Mouse (Mus musculus) spleen, postnatal 4 days (tissue): ENCODE results near the gene Map4k3.
"Not testable (repeated sequence)": the region's sequence is repeated elsewhere in the genome, so short reads cannot be mapped to it uniquely, and the experiment has no call there.

Experiments used
- DNase-seq, 2 experiments: peaks; one replicate each; pipeline ENCODE4 v3.0.0; 2022; ENCODE audit warnings: low spot score in 2 of 2

Gene Map4k3

GRCm38 (mm10) chr17:80568842-80569601 is 159.3 kb downstream of the Map4k3 start:
- DNase-seq: no peak

- no peak for DNase-seq
These were observed 159.8 kb downstream of the Map4k3 start for GRCm38 (mm10) chr17:80568441-80568840.

- DNase-seq: peak; percentile 47 to 72
These were observed 163.7 kb downstream of the Map4k3 start for GRCm38 (mm10) chr17:80564611-80564924.

- peak; percentile 38 to 67 for DNase-seq
These were observed 164.3 kb downstream of the Map4k3 start for GRCm38 (mm10) chr17:80563762-80564610.

GRCm38 (mm10) chr17:80562792-80563191 is 165.5 kb downstream of the Map4k3 start:
- DNase-seq: no peak

- peak; percentile 73 to 88 for DNase-seq
These were observed 167.4 kb downstream of the Map4k3 start for GRCm38 (mm10) chr17:80560669-80561401.

- no peak for DNase-seq
These were observed 168.5 kb downstream of the Map4k3 start for GRCm38 (mm10) chr17:80559745-80560144.

- DNase-seq: peak; percentile 39 to 83
These were observed 169.2 kb downstream of the Map4k3 start for GRCm38 (mm10) chr17:80559050-80559449.

GRCm38 (mm10) chr17:80558583-80558982 is 169.7 kb downstream of the Map4k3 start:
- DNase-seq: no peak

GRCm38 (mm10) chr17:80557461-80557860 is 170.8 kb downstream of the Map4k3 start:
- no peak for DNase-seq

- DNase-seq: peak; percentile 65 to 82
These were observed 174.7 kb downstream of the Map4k3 start for GRCm38 (mm10) chr17:80553318-80554270.

- no peak for DNase-seq
These were observed 175.6 kb downstream of the Map4k3 start for GRCm38 (mm10) chr17:80552653-80553052.

GRCm38 (mm10) chr17:80550981-80551380 is 177.3 kb downstream of the Map4k3 start:
- no peak for DNase-seq

GRCm38 (mm10) chr17:80546846-80547245 is 181.4 kb downstream of the Map4k3 start:
- no peak for DNase-seq

GRCm38 (mm10) chr17:80546227-80546626 is 182.1 kb downstream of the Map4k3 start:
- no peak for DNase-seq

GRCm38 (mm10) chr17:80543646-80544045 is 184.6 kb downstream of the Map4k3 start:
- DNase-seq: no peak

- DNase-seq: no peak
These were observed 191.1 kb downstream of the Map4k3 start for GRCm38 (mm10) chr17:80537136-80537535.

GRCm38 (mm10) chr17:80535633-80536032 is 192.7 kb downstream of the Map4k3 start:
- DNase-seq: no peak

- DNase-seq: not testable (repeated sequence)
These were observed 196.9 kb downstream of the Map4k3 start for GRCm38 (mm10) chr17:80531351-80531750.
